Mouse (Mus musculus): ENCODE measurements around the gene Scgb1c1.

GRCm38 (mm10) chr7:140845683-140846082, 336 bp downstream of the Scgb1c1 start:
- TF ChIP-seq POLR2A (IDR thresholded peaks at IDR 0.05; ENCODE audit: low read depth, low read length) (no peak), CTCF (IDR thresholded peaks at IDR 0.05; ENCODE audit: extremely low read depth, insufficient read length, insufficient replicate concordance, low read depth, low read length) (no peak)
